Mouse (Mus musculus): ENCODE measurements around the gene Usp6nl. TPM values are rescaled to one million over a fixed set of nuclear protein-coding genes. Genes with fewer than 3 reads are reported as not detected.

Gene Usp6nl
- polyA plus RNA-seq, 1 experiment from 2014 or later = 8.7 TPM

GRCm38 (mm10) chr2:6403991-6404390 is 81.5 kb downstream of the Usp6nl start:
- H3K4me1 ChIP-seq = peaks cover 6% of the 10 kb centered on the region
- 56% methylated on average over 3 of the region's 3 CpGs for WGBS
- no peaks in the 10 kb centered on the region for H3K27me3 ChIP-seq
- no peak overlapping the region for H3K9ac ChIP-seq
- no peaks in the 10 kb centered on the region for H3K36me3 ChIP-seq
- no peak for ATAC-seq (ENCODE audit: insufficient number of reproducible peaks, low FRiP score, low TSS enrichment, low read depth)
- H3K4me2 ChIP-seq = no peak overlapping the region
- H3K4me3 ChIP-seq = no peak overlapping the region
- H3K27ac ChIP-seq = no peak overlapping the region
- no peaks in the 10 kb centered on the region for H3K9me3 ChIP-seq

DNA sequence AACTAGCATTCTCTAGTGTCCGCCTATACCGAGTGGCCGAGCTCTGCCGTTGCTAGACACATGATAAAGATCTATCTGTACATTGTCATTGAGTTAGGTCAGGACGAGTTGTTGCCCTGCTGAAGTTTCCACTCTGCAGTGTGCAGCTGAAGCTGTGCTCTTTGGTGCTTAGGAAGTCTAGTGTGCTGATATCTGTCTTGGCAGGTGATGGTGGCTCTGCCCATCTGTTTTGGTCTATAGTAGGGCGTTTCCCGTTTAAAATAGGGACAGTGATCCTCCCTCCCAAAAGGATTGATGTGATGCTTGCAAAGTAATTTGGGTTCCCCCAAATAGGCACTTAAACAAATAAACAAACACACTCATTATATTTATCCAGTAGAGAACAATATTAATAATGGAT is 82.2 kb downstream of the Usp6nl start:
- H3K27me3 ChIP-seq = no peaks in the 10 kb centered on the region
- WGBS = 73% methylated on average over 7 of the region's 7 CpGs
- H3K9me3 ChIP-seq = no peaks in the 10 kb centered on the region
- no peak for ATAC-seq (ENCODE audit: insufficient number of reproducible peaks, low FRiP score, low TSS enrichment, low read depth)
- peaks cover 9% of the 10 kb centered on the region for H3K4me1 ChIP-seq
- no peak overlapping the region for H3K9ac ChIP-seq
- H3K4me3 ChIP-seq = no peak overlapping the region
- H3K4me2 ChIP-seq = no peak overlapping the region
- H3K36me3 ChIP-seq = no peaks in the 10 kb centered on the region
- no peak overlapping the region for H3K27ac ChIP-seq

- no peaks in the 10 kb centered on the region for H3K9me3 ChIP-seq
- no peak overlapping the region for H3K27ac ChIP-seq
- no peak overlapping the region for H3K9ac ChIP-seq
- no peak overlapping the region for H3K4me2 ChIP-seq
- ATAC-seq (ENCODE audit: insufficient number of reproducible peaks, low FRiP score, low TSS enrichment, low read depth) = 0 out of 2 replicates have a peak, but pooled peaks have one; percentile 28
- no peaks in the 10 kb centered on the region for H3K36me3 ChIP-seq
- H3K4me1 ChIP-seq = peaks cover 9% of the 10 kb centered on the region
- 38% methylated on average over 10 of the region's 10 CpGs for WGBS
- H3K4me3 ChIP-seq = no peak overlapping the region
- H3K27me3 ChIP-seq = no peaks in the 10 kb centered on the region
Observed at GRCm38 (mm10) chr2:6405059-6406033, 82.9 kb downstream of the Usp6nl start.

GRCm38 (mm10) chr2:6407711-6408110 is 85.2 kb downstream of the Usp6nl start:
- H3K9me3 ChIP-seq = no peaks in the 10 kb centered on the region
- WGBS = 65% methylated on average over 1 of the region's 1 CpGs
- no peak overlapping the region for H3K4me3 ChIP-seq
- no peak overlapping the region for H3K4me2 ChIP-seq
- no peak overlapping the region for H3K27ac ChIP-seq
- no peaks in the 10 kb centered on the region for H3K27me3 ChIP-seq
- peaks cover 4% of the 10 kb centered on the region; the same call in 1 of the 2 replicates for H3K36me3 ChIP-seq
- no peak for ATAC-seq (ENCODE audit: insufficient number of reproducible peaks, low FRiP score, low TSS enrichment, low read depth)
- peaks cover 9% of the 10 kb centered on the region for H3K4me1 ChIP-seq
- no peak overlapping the region for H3K9ac ChIP-seq

- Histone ChIP-seq H3K4me1 (0 out of 2 replicates have a peak, but pooled peaks cover 4% of the 10 kb centered on the region), H3K4me3 (no peak overlapping the region), H3K27ac (no peak overlapping the region), H3K36me3 (peaks cover 21% of the 10 kb centered on the region), H3K9ac (no peak overlapping the region), H3K4me2 (no peak overlapping the region), H3K9me3 (no peaks in the 10 kb centered on the region), H3K27me3 (no peaks in the 10 kb centered on the region)
- 81% methylated on average over 1 of the region's 1 CpGs for WGBS
- no peak for ATAC-seq (ENCODE audit: insufficient number of reproducible peaks, low FRiP score, low TSS enrichment, low read depth)
Observed at GRCm38 (mm10) chr2:6412645-6413044, 90.2 kb downstream of the Usp6nl start.

- Histone ChIP-seq H3K4me2 (no peak overlapping the region), H3K36me3 (peaks cover 23% of the 10 kb centered on the region), H3K4me1 (0 out of 2 replicates have a peak, but pooled peaks cover 4% of the 10 kb centered on the region), H3K4me3 (no peak overlapping the region), H3K9ac (no peak overlapping the region), H3K27me3 (no peaks in the 10 kb centered on the region), H3K9me3 (no peaks in the 10 kb centered on the region), H3K27ac (no peak overlapping the region)
- ATAC-seq (ENCODE audit: insufficient number of reproducible peaks, low FRiP score, low TSS enrichment, low read depth) = no peak
- WGBS = 84% methylated on average over 2 of the region's 2 CpGs
Observed at GRCm38 (mm10) chr2:6413723-6414122, 91.3 kb downstream of the Usp6nl start.

DNA sequence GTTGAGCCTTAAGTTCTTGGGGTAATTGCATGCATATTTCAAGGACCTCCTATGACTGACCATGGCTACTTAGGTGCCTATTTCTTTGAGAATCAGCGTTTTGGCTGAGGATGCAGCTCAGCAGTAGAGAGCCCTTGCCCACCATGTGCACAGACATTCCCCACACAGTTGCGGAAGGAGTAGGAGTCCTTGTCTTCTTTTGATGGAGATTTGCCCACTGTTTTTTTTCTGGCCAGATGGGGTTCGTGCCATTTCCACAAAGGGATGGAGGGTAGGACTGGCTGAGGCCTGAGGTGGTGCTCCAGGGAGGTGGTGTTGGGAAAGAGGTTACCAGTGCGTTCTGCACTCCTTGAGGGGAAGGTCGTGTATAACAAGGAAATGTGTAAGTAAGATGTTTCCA is 91.9 kb downstream of the Usp6nl start:
- H3K4me2 ChIP-seq = no peak overlapping the region
- 89% methylated on average over 5 of the region's 5 CpGs for WGBS
- H3K9me3 ChIP-seq = no peaks in the 10 kb centered on the region
- H3K27me3 ChIP-seq = no peaks in the 10 kb centered on the region
- no peak overlapping the region for H3K9ac ChIP-seq
- no peaks in the 10 kb centered on the region for H3K4me1 ChIP-seq
- no peak overlapping the region for H3K27ac ChIP-seq
- no peak for ATAC-seq (ENCODE audit: insufficient number of reproducible peaks, low FRiP score, low TSS enrichment, low read depth)
- peaks cover 24% of the 10 kb centered on the region for H3K36me3 ChIP-seq
- no peak overlapping the region for H3K4me3 ChIP-seq

GRCm38 (mm10) chr2:6417158-6417557 is 94.7 kb downstream of the Usp6nl start:
- no peak overlapping the region for H3K9ac ChIP-seq
- no peak overlapping the region for H3K4me2 ChIP-seq
- no peak overlapping the region for H3K4me3 ChIP-seq
- no peak overlapping the region for H3K27ac ChIP-seq
- H3K36me3 ChIP-seq = peaks cover 21% of the 10 kb centered on the region
- WGBS = 87% methylated on average over 11 of the region's 11 CpGs
- H3K9me3 ChIP-seq = no peaks in the 10 kb centered on the region
- no peaks in the 10 kb centered on the region for H3K27me3 ChIP-seq
- ATAC-seq (ENCODE audit: insufficient number of reproducible peaks, low FRiP score, low TSS enrichment, low read depth) = no peak
- H3K4me1 ChIP-seq = no peaks in the 10 kb centered on the region

DNA sequence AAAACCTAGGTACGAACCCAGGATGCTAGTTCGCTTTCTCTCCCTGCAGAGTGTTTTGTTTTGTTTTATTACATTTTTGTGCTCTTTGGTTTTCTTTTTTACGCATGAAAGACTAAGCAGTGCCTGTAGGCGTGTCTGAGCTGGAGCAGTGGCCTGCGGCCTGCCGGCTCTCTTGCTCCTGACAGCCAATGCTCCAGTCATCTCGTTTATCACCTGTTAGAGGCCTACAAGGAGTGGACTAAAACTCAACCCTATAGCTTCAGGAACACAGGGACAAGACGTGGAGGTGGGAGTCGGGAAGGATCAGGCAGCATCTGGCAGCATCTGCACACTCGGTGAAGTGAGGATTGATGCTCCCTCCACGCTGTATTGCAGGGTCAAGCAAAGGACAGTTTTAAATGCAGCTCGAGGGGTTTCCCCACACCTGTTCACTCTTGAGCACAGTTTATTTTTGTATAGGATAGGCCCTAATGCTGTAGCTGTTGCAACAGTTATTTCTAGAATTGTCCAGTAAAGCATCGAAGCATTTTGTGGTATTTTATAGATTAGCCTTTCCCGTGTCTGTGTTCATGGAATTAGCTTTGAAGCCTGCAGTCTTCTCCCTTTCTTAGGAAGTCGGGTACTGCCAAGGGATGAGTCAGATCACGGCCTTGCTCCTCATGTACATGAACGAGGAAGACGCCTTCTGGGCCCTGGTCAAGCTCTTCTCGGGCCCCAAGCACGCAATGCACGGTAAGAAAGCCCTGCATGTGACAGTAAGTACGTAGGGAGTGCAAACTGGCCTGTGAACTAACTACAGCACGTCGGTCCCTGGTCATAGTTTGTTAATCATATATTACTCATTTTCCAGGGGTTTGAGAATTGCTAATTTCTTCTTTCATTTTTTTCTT is 101.4 kb downstream of the Usp6nl start:
- no peaks in the 10 kb centered on the region for H3K4me1 ChIP-seq
- H3K27ac ChIP-seq = no peak overlapping the region
- no peak overlapping the region for H3K4me3 ChIP-seq
- 72% methylated on average over 24 of the region's 24 CpGs for WGBS
- H3K9me3 ChIP-seq = no peaks in the 10 kb centered on the region
- H3K36me3 ChIP-seq = peaks cover 23% of the 10 kb centered on the region
- H3K27me3 ChIP-seq = no peaks in the 10 kb centered on the region
- no peak for ATAC-seq (ENCODE audit: insufficient number of reproducible peaks, low FRiP score, low TSS enrichment, low read depth)
- no peak overlapping the region for H3K4me2 ChIP-seq
- no peak overlapping the region for H3K9ac ChIP-seq

DNA sequence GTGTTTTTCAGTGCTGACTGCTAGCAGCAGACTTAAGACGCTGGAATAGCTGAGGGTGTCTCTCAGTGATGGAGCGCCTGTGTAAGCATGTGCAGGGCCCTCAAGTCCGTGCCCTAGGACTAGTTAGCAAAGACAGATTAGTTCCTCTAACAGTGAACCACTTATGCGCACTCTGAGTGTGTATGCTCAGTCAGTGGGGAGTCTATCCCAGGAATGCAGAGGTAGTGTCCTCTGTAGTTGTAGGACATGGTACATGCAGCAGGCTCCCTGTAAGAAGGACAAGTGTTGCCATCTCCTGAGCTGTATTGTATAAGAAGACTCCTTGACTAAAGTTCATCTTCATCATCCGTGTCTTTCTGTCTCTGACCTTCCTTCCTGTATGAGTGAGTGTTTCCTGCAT is 102.4 kb downstream of the Usp6nl start:
- WGBS = 87% methylated on average over 5 of the region's 5 CpGs

DNA sequence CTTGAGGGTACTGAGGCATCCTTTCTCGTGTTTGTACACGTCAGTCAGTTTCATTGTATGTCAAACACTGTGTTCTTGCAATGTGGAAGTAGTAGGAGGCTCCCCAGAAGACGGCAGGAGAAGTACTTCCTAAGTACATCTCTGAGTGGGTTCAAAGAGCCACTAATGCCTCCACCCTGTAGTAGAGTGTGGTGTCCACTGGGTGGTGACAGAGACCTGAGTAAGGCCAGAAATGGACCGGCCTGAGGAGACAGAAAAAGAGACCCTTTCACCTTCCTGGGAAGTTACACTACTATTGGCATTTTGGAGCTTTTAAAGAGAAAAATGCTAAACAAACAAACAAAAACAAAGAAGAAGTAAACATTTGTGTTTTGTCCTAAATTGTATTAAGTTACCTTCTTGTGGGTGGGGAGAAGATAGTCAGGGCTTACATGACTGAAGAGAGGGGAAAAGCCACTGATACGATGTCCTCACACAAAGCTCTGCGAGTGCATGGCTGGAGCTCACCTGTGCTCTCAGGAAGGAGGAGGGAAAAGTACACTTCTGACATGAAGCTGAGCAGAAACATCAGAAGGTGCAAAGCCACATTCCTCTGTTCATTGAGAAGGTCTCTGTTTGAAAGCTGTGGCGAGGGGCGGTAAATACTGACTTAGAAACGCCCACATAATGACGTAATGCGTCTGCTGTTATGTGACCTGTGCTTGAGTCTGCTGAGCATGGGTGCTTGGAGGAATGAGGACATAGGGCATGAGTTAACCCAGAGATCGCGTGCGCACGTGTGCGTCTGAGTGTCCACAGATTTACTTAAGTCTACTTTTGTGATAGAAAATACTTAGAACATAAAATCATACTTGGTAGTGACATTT is 113.9 kb downstream of the Usp6nl start:
- WGBS = 68% methylated on average over 16 of the region's 16 CpGs
- Histone ChIP-seq H3K36me3 (peaks cover 38% of the 10 kb centered on the region), H3K9ac (no peak overlapping the region), H3K27me3 (no peaks in the 10 kb centered on the region), H3K27ac (no peak overlapping the region), H3K9me3 (no peaks in the 10 kb centered on the region), H3K4me3 (no peak overlapping the region), H3K4me1 (no peaks in the 10 kb centered on the region), H3K4me2 (no peak overlapping the region)
- ATAC-seq (ENCODE audit: insufficient number of reproducible peaks, low FRiP score, low TSS enrichment, low read depth) = peak; percentile 65; the same call in 1 of the 2 replicates

More for the DNA sequence above, 102.4 kb downstream of the Usp6nl start:
- Histone ChIP-seq H3K27me3 (no peaks in the 10 kb centered on the region), H3K9ac (no peak overlapping the region), H3K4me3 (no peak overlapping the region), H3K4me1 (no peaks in the 10 kb centered on the region), H3K36me3 (peaks cover 23% of the 10 kb centered on the region), H3K9me3 (no peaks in the 10 kb centered on the region), H3K4me2 (no peak overlapping the region), H3K27ac (no peak overlapping the region)
- no peak for ATAC-seq (ENCODE audit: insufficient number of reproducible peaks, low FRiP score, low TSS enrichment, low read depth)
